Mouse (Mus musculus): ENCODE measurements around the gene Nup62.
"Not testable (repeated sequence)": the region's sequence is repeated elsewhere in the genome, so short reads cannot be mapped to it uniquely, and the experiment has no call there.

Gene Nup62

GRCm38 (mm10) chr7:44863982-44864494 is 48.1 kb downstream of the Nup62 start:
- ATAC-seq (ENCODE audit: low TSS enrichment): no peak

GRCm38 (mm10) chr7:44864595-44865542 is 49.0 kb downstream of the Nup62 start:
- no peak for ATAC-seq (ENCODE audit: low TSS enrichment)

DNA sequence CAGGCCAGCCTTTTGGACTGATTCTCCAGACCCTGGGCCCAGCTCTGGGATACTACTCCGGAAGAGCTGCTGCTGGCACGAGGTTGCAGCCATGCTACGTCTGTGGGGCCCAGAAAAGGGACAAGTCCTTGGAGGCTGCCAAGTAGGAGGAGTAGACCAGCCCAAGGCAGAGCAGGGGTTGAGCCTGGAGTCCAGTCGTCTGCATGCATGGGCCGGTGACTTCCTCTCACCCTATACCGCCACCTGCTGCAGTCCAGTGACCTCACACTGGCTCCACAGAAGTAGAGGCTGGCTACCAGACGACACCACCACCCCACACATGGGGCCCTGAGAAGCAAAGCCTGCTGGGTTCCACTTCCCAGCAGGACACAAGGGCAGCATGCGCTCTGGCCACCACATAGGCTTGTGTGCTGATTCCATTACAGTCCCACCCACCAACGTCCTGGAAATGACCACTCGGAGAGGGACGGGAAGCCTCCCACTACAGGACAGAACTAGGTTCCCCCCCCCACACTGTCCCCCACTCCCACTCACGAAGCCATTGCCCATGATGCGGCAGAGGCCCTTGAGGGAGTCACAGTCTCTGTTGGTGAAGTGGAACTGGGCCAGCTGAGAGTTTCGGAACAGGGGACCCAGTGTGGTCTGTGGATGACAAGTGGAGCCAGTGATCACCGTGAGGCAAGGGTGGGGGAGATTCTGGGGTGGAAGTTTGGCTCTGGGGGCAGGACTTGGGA is 50.6 kb downstream of the Nup62 start:
- ATAC-seq (ENCODE audit: low TSS enrichment): no peak

DNA sequence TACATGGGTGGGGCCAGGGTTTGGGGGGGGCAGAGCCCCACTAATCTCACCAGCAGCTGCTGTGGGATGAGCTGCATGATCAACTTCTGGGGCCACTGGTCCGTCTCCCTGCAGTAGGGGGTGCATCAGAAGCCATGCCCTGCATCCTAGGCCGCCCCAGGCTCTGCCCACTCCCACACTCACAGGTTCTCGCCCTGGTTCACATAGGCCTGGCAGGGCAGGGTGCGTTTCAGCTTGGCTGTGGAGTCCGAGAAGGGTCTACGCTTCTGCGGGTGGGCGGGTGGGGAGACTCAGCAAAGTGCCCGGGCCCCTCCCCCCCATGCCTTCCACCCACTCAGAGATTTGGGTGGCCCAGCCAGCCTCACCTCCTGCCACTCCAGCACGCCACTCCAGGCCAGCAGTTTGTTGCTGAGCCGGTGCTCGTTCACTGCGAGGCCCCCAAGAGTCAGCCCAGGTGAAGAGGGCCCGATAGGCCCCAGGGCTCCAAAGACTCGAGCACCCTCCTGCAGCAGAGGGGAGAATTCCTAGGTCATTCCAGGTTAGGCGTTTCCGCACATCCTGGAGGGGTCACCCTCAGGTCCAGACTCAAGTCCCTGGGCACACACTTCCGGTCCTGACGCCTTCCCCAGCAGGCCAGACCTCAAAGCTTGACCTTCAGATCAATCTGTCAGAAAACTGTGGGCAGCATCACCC is 51.3 kb downstream of the Nup62 start:
- no peak for ATAC-seq (ENCODE audit: low TSS enrichment)

DNA sequence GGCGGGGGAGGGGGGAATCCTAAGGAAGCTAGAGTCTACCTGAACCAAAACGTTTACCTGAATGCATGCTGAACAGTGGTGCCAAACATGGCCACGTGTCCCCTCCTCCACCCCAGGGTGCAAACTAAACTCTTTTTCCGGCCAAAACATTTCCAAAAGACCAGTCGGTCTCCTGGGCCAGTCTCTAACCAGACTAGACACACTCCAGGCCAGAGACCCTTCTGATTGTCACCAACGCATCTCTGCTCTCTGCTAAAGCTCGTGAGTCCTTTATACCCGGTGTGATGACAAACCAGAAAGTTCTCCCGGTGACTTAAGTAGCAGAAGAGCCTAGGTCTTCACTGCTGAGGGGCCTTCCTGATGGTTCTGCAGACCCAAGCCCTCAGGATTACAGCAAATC is 51.9 kb downstream of the Nup62 start:
- ATAC-seq (ENCODE audit: low TSS enrichment): no peak

GRCm38 (mm10) chr7:44868465-44868864 is 52.6 kb downstream of the Nup62 start:
- no peak for ATAC-seq (ENCODE audit: low TSS enrichment)

DNA sequence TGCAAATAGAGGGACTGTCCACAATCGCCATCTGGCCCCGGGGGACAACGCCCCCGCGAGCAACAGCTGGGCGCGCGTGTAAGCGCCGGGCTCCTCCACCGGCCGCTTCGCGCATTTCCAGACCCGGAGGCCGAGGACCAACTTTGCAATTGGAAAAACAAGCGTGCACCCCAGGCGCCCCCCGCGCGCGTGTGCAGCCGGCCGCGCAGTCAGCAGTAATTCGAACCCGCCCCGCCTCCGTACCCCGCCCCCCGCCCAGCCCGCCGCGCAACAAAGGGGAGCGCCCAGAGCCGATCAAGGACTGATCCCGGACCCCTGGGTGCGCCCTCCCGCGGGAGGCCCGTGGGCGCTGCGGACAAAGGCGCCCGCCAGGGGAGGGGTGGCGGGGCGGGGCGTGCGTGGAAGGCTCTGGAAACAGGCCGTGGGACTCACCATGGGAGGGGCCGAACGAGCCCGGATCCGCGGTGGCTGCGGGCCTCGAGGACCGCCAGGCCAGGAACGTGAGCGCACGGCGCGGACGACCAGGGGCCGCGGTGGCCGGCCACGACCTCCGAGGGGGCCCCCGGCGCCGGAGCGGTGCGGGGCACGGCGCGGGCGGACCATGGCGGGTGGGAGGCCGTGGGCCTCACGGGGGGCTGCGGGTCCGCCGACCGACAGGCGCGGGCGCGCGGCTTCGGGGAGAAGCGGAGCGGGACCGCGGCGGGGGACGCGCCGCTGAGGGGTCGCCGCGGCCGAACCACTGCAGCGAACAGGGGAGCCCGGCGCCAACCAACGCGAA is 53.2 kb downstream of the Nup62 start:
- no peak for ATAC-seq (ENCODE audit: low TSS enrichment)

- ATAC-seq (ENCODE audit: low TSS enrichment): peak; percentile 90
Observed at GRCm38 (mm10) chr7:44869697-44870528, 54.0 kb downstream of the Nup62 start, which contains the start of gene Ptov1. Gene Ptov1 (minus strand): TSS chr7:44869788.

DNA sequence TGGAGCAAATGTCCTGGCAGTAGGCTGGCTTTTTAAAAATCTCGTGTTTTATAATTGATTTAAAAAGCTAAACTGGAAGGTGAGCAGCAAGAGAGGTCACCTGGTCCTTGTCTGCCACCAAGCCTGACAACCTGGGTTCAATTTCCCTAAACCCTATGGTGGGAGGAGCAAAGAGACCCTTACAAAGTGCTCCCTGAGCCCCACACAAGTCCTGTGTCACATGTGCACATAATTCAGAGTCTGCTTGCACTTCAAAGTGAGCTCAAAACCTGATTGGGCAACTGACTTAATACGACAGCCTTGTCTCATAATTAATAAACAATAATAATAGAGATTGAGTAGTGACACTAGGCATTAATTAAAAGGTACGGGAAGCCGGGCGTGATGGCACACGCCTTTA is 54.7 kb downstream of the Nup62 start:
- ATAC-seq (ENCODE audit: low TSS enrichment): no peak

DNA sequence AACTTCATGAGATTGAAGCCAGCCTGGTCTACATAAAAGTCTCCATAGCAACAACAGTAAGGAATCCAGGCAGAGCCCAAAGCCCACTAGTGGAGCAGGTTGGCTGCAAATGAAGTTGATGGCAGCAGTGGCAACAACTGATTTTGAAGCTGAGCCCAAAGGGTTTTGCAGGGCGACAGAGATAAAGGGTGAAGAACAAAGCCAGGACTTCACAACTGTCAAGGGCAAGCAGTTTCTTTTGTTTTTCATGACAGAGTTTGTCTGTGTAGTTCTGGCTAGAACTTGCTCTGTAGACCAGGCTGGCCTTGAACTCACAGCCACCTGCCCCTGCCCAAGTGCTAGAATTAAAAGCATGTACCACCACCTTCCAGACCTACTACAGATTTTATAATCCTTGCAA is 55.3 kb downstream of the Nup62 start:
- ATAC-seq (ENCODE audit: low TSS enrichment): no peak

DNA sequence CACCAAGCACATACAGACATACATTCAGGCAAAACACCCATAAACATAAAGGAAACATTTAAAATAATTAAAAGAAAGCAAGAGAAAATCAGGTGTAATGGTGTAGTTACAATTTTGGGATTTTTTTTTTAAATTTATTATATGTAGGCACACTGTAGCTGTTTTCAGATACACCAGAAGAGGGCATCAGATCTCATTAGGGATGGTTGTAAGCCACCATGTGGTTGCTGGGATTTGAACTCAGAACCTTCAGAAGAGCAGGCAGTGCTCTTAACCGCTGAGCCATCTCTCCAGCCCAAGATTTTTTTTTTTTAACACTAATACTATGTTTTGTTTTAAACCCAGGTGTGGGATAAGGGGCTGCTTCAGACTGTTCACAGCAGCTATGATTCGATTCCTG is 55.9 kb downstream of the Nup62 start:
- ATAC-seq (ENCODE audit: low TSS enrichment): not testable (repeated sequence)

- ATAC-seq (ENCODE audit: low TSS enrichment): no peak
Observed at GRCm38 (mm10) chr7:44877833-44878232, 61.9 kb downstream of the Nup62 start.

Data from frontal cortex, adult (tissue).